ENCODE assay signal across 10 mouse cellular contexts in the genomic region with DNA sequence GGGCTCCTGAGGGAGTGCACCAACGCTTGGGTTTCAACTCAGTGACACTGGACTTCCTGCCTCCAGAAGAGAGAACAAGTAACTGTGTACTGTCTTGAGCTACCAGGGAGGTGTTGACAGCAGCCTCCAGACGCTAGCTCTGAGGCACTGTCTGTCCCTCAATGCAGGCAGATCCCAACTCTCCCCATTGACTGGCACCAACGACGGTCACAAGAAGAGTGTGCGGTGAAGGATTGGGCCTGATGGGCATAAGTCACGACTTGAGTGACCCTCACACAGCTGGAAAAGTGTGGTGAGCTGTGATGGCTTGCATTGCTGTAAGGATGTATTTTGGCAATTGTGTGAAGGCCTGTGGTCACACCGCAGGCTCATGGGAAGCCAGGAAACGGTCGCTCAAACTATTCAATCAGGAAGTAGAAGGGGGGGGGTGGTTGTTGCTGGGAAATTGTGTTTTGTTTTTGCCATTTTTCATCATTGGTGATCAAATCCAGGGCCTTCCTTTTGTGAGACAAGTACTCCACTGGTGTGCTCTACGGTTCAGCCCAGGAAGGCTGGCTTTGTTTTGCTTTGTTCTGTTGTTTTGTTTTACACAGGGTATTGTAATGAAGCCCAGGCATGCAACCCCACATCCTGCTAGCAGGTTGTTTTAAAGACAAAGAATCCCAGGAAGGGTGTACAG. TPM values are rescaled to one million over a fixed set of nuclear protein-coding genes. Genes with fewer than 3 reads are reported as not detected.
DNase-seq lines count a peak whose midpoint lies in the region; ATAC-seq and TF ChIP-seq lines count a peak whose summit lies in the region.
"Had no signal": no experiment of that assay in that cellular context is flagged by ENCODE, and none has a peak within 500 bp of the region (broad histone marks: within the 10 kb centered on the region; RNA-seq: fewer than 3 reads in every experiment).

No protein-coding gene starts in this region.

- no peaks in the 10 kb centered on the region for H3K27me3 ChIP-seq in intestine, embryonic 14.5 days (replicated peaks; ENCODE audit: control insufficient read depth, insufficient read depth, low read length)
- H3K27me3 ChIP-seq in intestine, postnatal 0 days (replicated peaks; ENCODE audit: control insufficient read depth, insufficient read depth, low read length) = no peaks in the 10 kb centered on the region
- H3K27me3 ChIP-seq in ES-Bruce4 (ENCODE audit: control insufficient read depth, insufficient read depth, low read length, poor library complexity, severe bottlenecking) = no peaks in the 10 kb centered on the region
- H3K27me3 ChIP-seq in heart, embryonic 12.5 days (replicated peaks) = no peaks in the 10 kb centered on the region

- TF ChIP-seq EP300 in ES-Bruce4 (IDR thresholded peaks at IDR 0.05; ENCODE audit: insufficient read depth, low read depth, low read length) = no peak

- H3K4me1 ChIP-seq in intestine, embryonic 14.5 days (replicated peaks; ENCODE audit: control insufficient read depth, insufficient read depth, low read length) = no peaks in the 10 kb centered on the region
- 0 out of 2 replicates have a peak, but pooled peaks cover 5% of the 10 kb centered on the region for H3K4me1 ChIP-seq in intestine, postnatal 0 days (replicated peaks; ENCODE audit: control insufficient read depth, insufficient read depth, low read length)
- H3K4me1 ChIP-seq in ES-Bruce4 (ENCODE audit: control insufficient read depth, insufficient read depth, low read length) = peaks cover 5% of the 10 kb centered on the region
- H3K4me1 ChIP-seq in heart, embryonic 12.5 days (replicated peaks) = peaks cover 29% of the 10 kb centered on the region

- peak; percentile 47 for DNase-seq in intestine, embryonic 14.5 days (ENCODE audit: low spot score)
- DNase-seq in lung, postnatal 10 days = peak; percentile 66
- no peak for DNase-seq in embryo, embryonic 10 days (ENCODE audit: low spot score)
- DNase-seq in frontal cortex, postnatal 10 days (ENCODE audit: low spot score in 2 of 2) = no peak
- no peak for DNase-seq in spleen, postnatal 4 days (ENCODE audit: low spot score in 2 of 2)

- no peak overlapping the region for H3K4me2 ChIP-seq in intestine, embryonic 14.5 days (ENCODE audit: low read length)
- H3K4me2 ChIP-seq in intestine, postnatal 0 days (replicated peaks; ENCODE audit: low read depth) = no peak overlapping the region
- H3K4me2 ChIP-seq in heart, embryonic 12.5 days = peak overlapping the region; percentile 14; the same call in 1 of the 2 replicates

- no peak for TF ChIP-seq CTCF in intestine, postnatal 0 days (IDR thresholded peaks at IDR 0.05; ENCODE audit: low read depth)
- TF ChIP-seq CTCF in ES-Bruce4 (IDR thresholded peaks at IDR 0.05; ENCODE audit: low read depth, low read length) = no peak

- no peaks in the 10 kb centered on the region for H3K36me3 ChIP-seq in intestine, embryonic 14.5 days (ENCODE audit: control insufficient read depth, insufficient read depth, low read length)
- no peaks in the 10 kb centered on the region for H3K36me3 ChIP-seq in intestine, postnatal 0 days (ENCODE audit: control insufficient read depth, insufficient read depth)
- no peaks in the 10 kb centered on the region for H3K36me3 ChIP-seq in ES-Bruce4 (ENCODE audit: control insufficient read depth, insufficient read depth, low read length, poor library complexity, severe bottlenecking)
- no peaks in the 10 kb centered on the region for H3K36me3 ChIP-seq in heart, embryonic 12.5 days

- ATAC-seq in intestine, embryonic 14.5 days (replicated peaks; ENCODE audit: low FRiP score, low TSS enrichment, low read depth) = no peak
- no peak for ATAC-seq in intestine, postnatal 0 days
- ATAC-seq in heart, embryonic 12.5 days (ENCODE audit: insufficient number of reproducible peaks, low FRiP score) = peak; percentile 76

- TF ChIP-seq POLR2A in ES-Bruce4 (IDR thresholded peaks at IDR 0.05; ENCODE audit: insufficient read depth, low read length) = no peak

- H3K27ac ChIP-seq in intestine, embryonic 14.5 days (ENCODE audit: low read depth) = no peak overlapping the region
- H3K27ac ChIP-seq in intestine, postnatal 0 days (ENCODE audit: low read depth, low read length) = no peak overlapping the region
- peak overlapping the region; percentile 55 for H3K27ac ChIP-seq in ES-Bruce4 (ENCODE audit: insufficient read depth, low read length)
- peak overlapping the region; percentile 78 for H3K27ac ChIP-seq in heart, embryonic 12.5 days (ENCODE audit: poor library complexity, severe bottlenecking)

- H3K9ac ChIP-seq in intestine, embryonic 14.5 days (ENCODE audit: low read length) = no peak overlapping the region
- H3K9ac ChIP-seq in intestine, postnatal 0 days (ENCODE audit: low read depth, low read length) = no peak overlapping the region
- no peak overlapping the region for H3K9ac ChIP-seq in ES-Bruce4 (ENCODE audit: low read depth, poor library complexity, severe bottlenecking)
- no peak overlapping the region for H3K9ac ChIP-seq in heart, embryonic 12.5 days

- H3K9me3 ChIP-seq in intestine, embryonic 14.5 days (ENCODE audit: control insufficient read depth, low read length) = no peaks in the 10 kb centered on the region
- H3K9me3 ChIP-seq in intestine, postnatal 0 days (ENCODE audit: control insufficient read depth) = 0 out of 2 replicates have a peak, but pooled peaks cover 4% of the 10 kb centered on the region
- no peaks in the 10 kb centered on the region; the same call in none of the 2 replicates for H3K9me3 ChIP-seq in ES-Bruce4 (replicated peaks; ENCODE audit: control insufficient read depth, insufficient read depth, low read length, poor library complexity, severe bottlenecking)
- H3K9me3 ChIP-seq in heart, embryonic 12.5 days (replicated peaks) = 0 out of 2 replicates have a peak, but pooled peaks cover 4% of the 10 kb centered on the region

- H3K4me3 ChIP-seq in intestine, embryonic 14.5 days (ENCODE audit: low read depth, low read length) = no peak overlapping the region
- H3K4me3 ChIP-seq in intestine, postnatal 0 days (ENCODE audit: low read depth, low read length) = no peak overlapping the region
- H3K4me3 ChIP-seq in ES-Bruce4 (ENCODE audit: low read depth, low read length) = no peak overlapping the region
- no peak overlapping the region for H3K4me3 ChIP-seq in heart, embryonic 12.5 days

- 71% methylated on average over 10 of the region's 10 CpGs for WGBS in intestine, embryonic 14.5 days
- 71% methylated on average over 10 of the region's 10 CpGs for WGBS in intestine, postnatal 0 days
- 31% methylated on average over 10 of the region's 10 CpGs for WGBS in heart, embryonic 12.5 days

RNA-seq across cellular contexts. Expression of gene Scgb3a1, which starts 4.5 kb away (rescaled TPM):
- not detected in 2 replicates for polyA plus RNA-seq in intestine, embryonic 14.5 days (2014; fragmentation: Nextera tagmentation; extraction: Ambion mirVana)
- 3.2 and 4.4 TPM in 2 replicates for polyA plus RNA-seq in intestine, postnatal 0 days (2015; fragmentation: Nextera tagmentation; extraction: Ambion mirVana)
- not detected in 2 replicates for polyA plus RNA-seq in ES-Bruce4 (2011; ENCODE audit: insufficient read depth, insufficient read length, low read depth, missing spikeins)
- polyA plus RNA-seq in heart, embryonic 12.5 days (2016; fragmentation: Nextera tagmentation; extraction: Ambion mirVana) = 0.40 TPM in 1 of 2 replicates, not detected in the other
- polyA plus RNA-seq: G1E; neural tube, embryonic 14.5 days had no signal

RNA-seq across cellular contexts. Expression of gene Flt4, which starts 49.9 kb away (rescaled TPM):
- polyA plus RNA-seq in intestine, embryonic 14.5 days (2014; fragmentation: Nextera tagmentation; extraction: Ambion mirVana) = 6.0 and 6.1 TPM in 2 replicates
- 3.9 and 4.0 TPM in 2 replicates for polyA plus RNA-seq in intestine, postnatal 0 days (2015; fragmentation: Nextera tagmentation; extraction: Ambion mirVana)
- 2.8 and 3.0 TPM in 2 replicates for polyA plus RNA-seq in ES-Bruce4 (2011; ENCODE audit: insufficient read depth, insufficient read length, low read depth, missing spikeins)
- 8.3 and 8.6 TPM in 2 replicates for polyA plus RNA-seq in heart, embryonic 12.5 days (2016; fragmentation: Nextera tagmentation; extraction: Ambion mirVana)

RNA-seq across cellular contexts. Expression of gene Cnot6, which starts 53.6 kb away (rescaled TPM):
- polyA plus RNA-seq in intestine, embryonic 14.5 days (2014; fragmentation: Nextera tagmentation; extraction: Ambion mirVana) = 48.5 and 53.3 TPM in 2 replicates
- 27.2 and 31.3 TPM in 2 replicates for polyA plus RNA-seq in intestine, postnatal 0 days (2015; fragmentation: Nextera tagmentation; extraction: Ambion mirVana)
- polyA plus RNA-seq in ES-Bruce4 (2011; ENCODE audit: insufficient read depth, insufficient read length, low read depth, missing spikeins) = 60.3 and 64.3 TPM in 2 replicates
- 61.5 and 65.9 TPM in 2 replicates for polyA plus RNA-seq in heart, embryonic 12.5 days (2016; fragmentation: Nextera tagmentation; extraction: Ambion mirVana)

Comparison
In these comparisons a context has a peak if more than half of its experiments do, and no peak if none do; other contexts are left out.
1. DNase-seq: peak in intestine, embryonic 14.5 days (single experiment) and lung, postnatal 10 days (single experiment); none in embryo, embryonic 10 days (single experiment), frontal cortex, postnatal 10 days (0 of 2) and spleen, postnatal 4 days (0 of 2).
2. H3K27ac ChIP-seq: peak in ES-Bruce4 (single experiment) and heart, embryonic 12.5 days (single experiment); none in intestine, embryonic 14.5 days (single experiment) and intestine, postnatal 0 days (single experiment).